Mouse (Mus musculus) CH12.LX (cell line): Measurements from ENCODE around the gene Prr13. TPM values are rescaled to one million over a fixed set of nuclear protein-coding genes. Genes with fewer than 3 reads are reported as not detected.
A peak's percentile ranks its signal among the peaks of the same experiment; 100 is the strongest.

ENCODE experiments used
- DNase-seq: peaks from one replicate; pipeline ENCODE4 v3.0.0-alpha.2; 2013; ENCODE audit errors: extremely low read depth
- H3K27ac ChIP-seq: 2 replicates; pipeline ENCODE4 v1.5.1; 2012; ENCODE audit warnings: low read depth, mild to moderate bottlenecking, control low read depth, moderate library complexity; ENCODE audit not compliant: insufficient read depth
- H3K27me3 ChIP-seq: replicated peaks from 2 replicates; pipeline ENCODE3; 2012; ENCODE audit warnings: inconsistent platforms
- H3K36me3 ChIP-seq, 2 experiments: replicated peaks in 1 of 2; 2 replicates each; pipeline versions ENCODE3 to v1.6.1; 2012; ENCODE audit warnings: inconsistent platforms in 1 of 2, low read length in 1 of 2, mild to moderate bottlenecking in 1 of 2, mixed read lengths in 1 of 2, moderate library complexity in 1 of 2; ENCODE audit not compliant: control insufficient read depth in 1 of 2, insufficient read depth in 1 of 2
- H3K4me1 ChIP-seq, 2 experiments: 2 replicates each; pipeline ENCODE4 v1.6.1; 2012; ENCODE audit warnings: inconsistent platforms in 1 of 2, moderate library complexity in 1 of 2; ENCODE audit not compliant: insufficient read depth in 2 of 2, control insufficient read depth in 1 of 2
- H3K4me2 ChIP-seq: 2 replicates; pipeline ENCODE4 v1.6.1; 2012; ENCODE audit warnings: low read depth, mild to moderate bottlenecking, control low read depth; ENCODE audit not compliant: poor library complexity, insufficient read depth, severe bottlenecking
- H3K4me3 ChIP-seq, 3 experiments: fragments of 150-350 bp in 1 of 3; sonication (generic) in 1 of 3; replicated peaks in 1 of 3; 2 replicates each; pipeline versions ENCODE3 to v1.5.1; 2011 to 2012; ENCODE audit warnings: low read depth in 2 of 3, low read length in 2 of 3, mild to moderate bottlenecking in 2 of 3, moderate library complexity in 2 of 3, control low read depth in 1 of 3, improper control_type of control experiment in 1 of 3, inconsistent platforms in 1 of 3, mixed read lengths in 1 of 3; ENCODE audit not compliant: poor library complexity in 1 of 3
- H3K79me2 ChIP-seq: replicated peaks from 2 replicates; pipeline ENCODE4 v1.6.1; 2012; ENCODE audit warnings: mild to moderate bottlenecking, moderate library complexity; ENCODE audit not compliant: control insufficient read depth, poor library complexity, insufficient read depth, severe bottlenecking; ENCODE audit errors: extremely low read depth
- H3K9ac ChIP-seq: 2 replicates; pipeline ENCODE4 v1.6.1; 2012; ENCODE audit warnings: low read depth, mild to moderate bottlenecking, control low read depth, moderate library complexity; ENCODE audit not compliant: insufficient read depth
- H3K9me3 ChIP-seq: replicated peaks from 2 replicates; pipeline ENCODE3; 2012; ENCODE audit warnings: low read length, inconsistent platforms, mixed read lengths
- BHLHE40 ChIP-seq: IDR thresholded peaks from 2 replicates; pipeline ENCODE4 v1.6.1; 2011; ENCODE audit warnings: mild to moderate bottlenecking, low read depth, low read length, improper control_type of control experiment
- CHD1 ChIP-seq: IDR thresholded peaks from 2 replicates; pipeline ENCODE4 v1.6.1; 2012; ENCODE audit warnings: low read depth, low read length, improper control_type of control experiment, inconsistent platforms
- CHD2 ChIP-seq: IDR thresholded peaks from 2 replicates; pipeline ENCODE4 v1.6.1; 2011; ENCODE audit warnings: low read length, improper control_type of control experiment
- CTCF ChIP-seq, 2 experiments: IDR thresholded peaks in 1 of 2; conservative IDR thresholded peaks in 1 of 2; 2 replicates each; pipeline ENCODE4 v1.5.1; 2011 to 2012; ENCODE audit warnings: low read depth in 2 of 2, low read length in 2 of 2, improper control_type of control experiment in 1 of 2, inconsistent platforms in 1 of 2, mild to moderate bottlenecking in 1 of 2, moderate library complexity in 1 of 2
- E2F4 ChIP-seq: IDR thresholded peaks from 2 replicates; pipeline ENCODE4 v1.6.1; 2011; ENCODE audit warnings: low read depth, low read length, improper control_type of control experiment; ENCODE audit not compliant: insufficient replicate concordance
- ELF1 ChIP-seq: IDR thresholded peaks from 2 replicates; pipeline ENCODE4 v1.6.1; 2014; ENCODE audit warnings: low read depth, mild to moderate bottlenecking, inconsistent platforms, low read length, improper control_type of control experiment
- EP300 ChIP-seq: IDR thresholded peaks from 2 replicates; pipeline ENCODE4 v1.6.1; 2011; ENCODE audit warnings: low read length, improper control_type of control experiment
- ETS1 ChIP-seq: conservative IDR thresholded peaks from 2 replicates; pipeline ENCODE4 v1.6.1; 2012; ENCODE audit warnings: low read depth, mild to moderate bottlenecking, inconsistent platforms, low read length, improper control_type of control experiment, moderate library complexity
- GABPA ChIP-seq: IDR thresholded peaks from 2 replicates; pipeline ENCODE4 v1.6.1; 2012; ENCODE audit warnings: low read depth, low read length, improper control_type of control experiment, inconsistent platforms; ENCODE audit not compliant: insufficient replicate concordance
- HCFC1 ChIP-seq: IDR thresholded peaks from 2 replicates; pipeline ENCODE4 v1.6.1; 2012; ENCODE audit warnings: low read depth, mild to moderate bottlenecking, inconsistent platforms, low read length, improper control_type of control experiment
- IRF4 ChIP-seq: IDR thresholded peaks from 2 replicates; pipeline ENCODE4 v1.6.1; 2014; ENCODE audit warnings: low read depth, mild to moderate bottlenecking, inconsistent platforms, low read length, improper control_type of control experiment
- JUN ChIP-seq: IDR thresholded peaks from 2 replicates; pipeline ENCODE4 v1.6.1; 2011; ENCODE audit warnings: low read depth, mild to moderate bottlenecking, low read length, improper control_type of control experiment, moderate library complexity; ENCODE audit not compliant: insufficient read depth
- JUND ChIP-seq: conservative IDR thresholded peaks from 2 replicates; pipeline ENCODE4 v1.6.1; 2011; ENCODE audit warnings: low read depth, low read length, improper control_type of control experiment
- KAT2A ChIP-seq: IDR thresholded peaks from 2 replicates; pipeline ENCODE4 v1.6.1; 2012; ENCODE audit warnings: low read length, improper control_type of control experiment, inconsistent platforms; ENCODE audit not compliant: insufficient replicate concordance
- MAFK ChIP-seq: IDR thresholded peaks from 2 replicates; pipeline ENCODE4 v1.6.1; 2011; ENCODE audit warnings: low read length, improper control_type of control experiment; ENCODE audit not compliant: insufficient replicate concordance
- MAX ChIP-seq: IDR thresholded peaks from 2 replicates; pipeline ENCODE4 v1.6.1; 2011; ENCODE audit warnings: low read length, improper control_type of control experiment
- MAZ ChIP-seq: IDR thresholded peaks from 2 replicates; pipeline ENCODE4 v1.6.1; 2012; ENCODE audit warnings: low read depth, mild to moderate bottlenecking, inconsistent platforms, low read length, improper control_type of control experiment, moderate library complexity
- MEF2A ChIP-seq: IDR thresholded peaks from 2 replicates; pipeline ENCODE4 v1.6.1; 2014; ENCODE audit warnings: low read depth, mild to moderate bottlenecking, inconsistent platforms, low read length, improper control_type of control experiment, borderline replicate concordance
- MXI1 ChIP-seq: IDR thresholded peaks from 2 replicates; pipeline ENCODE4 v1.6.1; 2011; ENCODE audit warnings: mild to moderate bottlenecking, low read depth, low read length, improper control_type of control experiment
- MYC ChIP-seq: IDR thresholded peaks from 2 replicates; pipeline ENCODE4 v1.6.1; 2011; ENCODE audit warnings: low read depth, mild to moderate bottlenecking, improper control_type of control experiment, low read length
- NELFE ChIP-seq: IDR thresholded peaks from 2 replicates; pipeline ENCODE4 v1.6.1; 2011; ENCODE audit warnings: low read depth, low read length, improper control_type of control experiment
- NRF1 ChIP-seq: IDR thresholded peaks from 2 replicates; pipeline ENCODE4 v1.6.1; 2014; ENCODE audit warnings: low read depth, mild to moderate bottlenecking, inconsistent platforms, low read length, improper control_type of control experiment, moderate library complexity
- PAX5 ChIP-seq: IDR thresholded peaks from 2 replicates; pipeline ENCODE4 v1.6.1; 2012; ENCODE audit warnings: low read length, inconsistent platforms, mixed read lengths
- POLR2A ChIP-seq: IDR thresholded peaks from 2 replicates; pipeline ENCODE4 v1.6.1; 2011; ENCODE audit warnings: low read depth, mild to moderate bottlenecking, improper control_type of control experiment, low read length
- POLR2AphosphoS2 ChIP-seq: IDR thresholded peaks from 2 replicates; pipeline ENCODE4 v1.6.1; 2011; ENCODE audit warnings: low read depth, low read length, improper control_type of control experiment
- RAD21 ChIP-seq: IDR thresholded peaks from 2 replicates; pipeline ENCODE4 v1.6.1; 2011; ENCODE audit warnings: low read depth, mild to moderate bottlenecking, low read length, improper control_type of control experiment, moderate library complexity
- RCOR1 ChIP-seq: conservative IDR thresholded peaks from 2 replicates; pipeline ENCODE4 v1.6.1; 2012; ENCODE audit warnings: low read depth, mild to moderate bottlenecking, inconsistent platforms, low read length, improper control_type of control experiment
- SIN3A ChIP-seq: IDR thresholded peaks from 2 replicates; pipeline ENCODE4 v1.6.1; 2012; ENCODE audit warnings: low read length, improper control_type of control experiment, inconsistent platforms
- SMC3 ChIP-seq: IDR thresholded peaks from 2 replicates; pipeline ENCODE4 v1.6.1; 2011; ENCODE audit warnings: low read depth, low read length, improper control_type of control experiment
- TBP ChIP-seq: conservative IDR thresholded peaks from 2 replicates; pipeline ENCODE4 v1.6.1; 2011; ENCODE audit warnings: low read depth, low read length, improper control_type of control experiment
- TCF12 ChIP-seq: IDR thresholded peaks from 2 replicates; pipeline ENCODE4 v1.6.1; 2014; ENCODE audit warnings: low read depth, mild to moderate bottlenecking, inconsistent platforms, low read length, improper control_type of control experiment
- UBTF ChIP-seq: IDR thresholded peaks from 2 replicates; pipeline ENCODE4 v1.6.1; 2012; ENCODE audit warnings: low read depth, mild to moderate bottlenecking, inconsistent platforms, low read length, improper control_type of control experiment, moderate library complexity
- USF1 ChIP-seq: IDR thresholded peaks from 2 replicates; pipeline ENCODE4 v1.6.1; 2014; ENCODE audit warnings: low read depth, mild to moderate bottlenecking, inconsistent platforms, low read length, improper control_type of control experiment
- USF2 ChIP-seq: conservative IDR thresholded peaks from 2 replicates; pipeline ENCODE4 v1.6.1; 2011; ENCODE audit warnings: low read depth, low read length, improper control_type of control experiment
- ZC3H11A ChIP-seq: IDR thresholded peaks from 2 replicates; pipeline ENCODE4 v1.6.1; 2012; ENCODE audit warnings: low read depth, mild to moderate bottlenecking, inconsistent platforms, low read length, improper control_type of control experiment
- ZKSCAN1 ChIP-seq: IDR thresholded peaks from 2 replicates; pipeline ENCODE4 v1.6.1; 2012; ENCODE audit warnings: low read depth, inconsistent platforms, low read length, improper control_type of control experiment, borderline replicate concordance
- ZMIZ1 ChIP-seq: IDR thresholded peaks from 2 replicates; pipeline ENCODE4 v1.6.1; 2012; ENCODE audit warnings: low read depth, mild to moderate bottlenecking, inconsistent platforms, low read length, improper control_type of control experiment
- ZNF384 ChIP-seq: IDR thresholded peaks from 2 replicates; pipeline ENCODE4 v1.6.1; 2012; ENCODE audit warnings: low read depth, low read length, improper control_type of control experiment, inconsistent platforms
- dilution Hi-C: fragments of 300-500 bp; cut with MboI; formaldehyde crosslinking; loops from 2 replicates; pipeline ENCODE4 v1.14.3; 2020; ENCODE audit warnings: low sequenced_read_pairs; ENCODE audit not compliant: extremely low pct_unique_long_range_greater_than_20kb, extremely low pct_ligation_motif_present
- in situ Hi-C: fragments of 300-500 bp; cut with MboI; formaldehyde crosslinking; loops from 3 replicates; pipeline ENCODE4 v1.14.3; 2019; ENCODE audit warnings: low sequenced_read_pairs, low pct_ligation_motif_present, low pct_unique_long_range_greater_than_20kb, mixed read lengths
- polyA plus RNA-seq: library from polyadenylated mRNA; unstranded; fragments of >175 nt; gene quantifications from 2 replicates; pipeline ENCODE4 v1.2.1, GENCODE M21; 2012; ENCODE audit warnings: low read depth; ENCODE audit not compliant: insufficient read length
- total RNA-seq, 2 experiments: library from RNA; depleted of rRNA; stranded (reverse); fragments of 300-350 nt in 1 of 2; fragments of >200 nt in 1 of 2; gene quantifications; 2 replicates each; pipeline ENCODE4 v1.2.3; 2012 to 2014

Gene Prr13
- total RNA-seq (2012; rRNA removed) (34.5 and 36.4 TPM in 2 replicates), total RNA-seq (2014; rRNA removed) (26.1 and 32.2 TPM in 2 replicates), polyA plus RNA-seq (94.8 and 131 TPM in 2 replicates)

DNA sequence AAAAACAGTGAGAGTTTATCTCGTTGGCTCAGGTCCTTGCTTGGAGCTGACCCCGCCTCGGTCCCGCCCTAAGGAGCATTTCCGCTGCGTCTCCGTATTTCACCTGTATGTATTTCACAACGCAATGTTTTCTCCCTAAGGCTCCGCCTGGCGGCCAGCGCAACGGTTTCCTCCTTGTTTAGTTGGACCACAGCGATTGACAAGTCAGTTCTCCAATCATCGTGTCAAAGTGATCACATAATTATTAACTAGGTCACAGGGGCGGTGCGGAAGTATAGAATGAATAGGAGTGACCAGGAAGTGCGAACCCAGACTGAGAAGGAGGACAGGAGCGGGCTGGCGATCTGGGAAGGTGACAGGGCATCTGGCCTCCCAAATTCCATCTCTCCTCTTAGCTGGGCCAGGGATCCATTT is at the start of gene Prr13:
TSS of gene Prr13 (plus strand) at position 125 of the 414 bp plus-strand sequence.
- dilution Hi-C loops = no loop called here
- Histone ChIP-seq H3K4me1 (peaks cover 0 to 30% of the 10 kb centered on the region in 2 experiments; a peak in 3 of 4 replicates), H3K36me3 (peaks cover 17 to 20% of the 10 kb centered on the region in 2 experiments), H3K9me3 (no peaks in the 10 kb centered on the region), H3K27me3 (peaks cover 5% of the 10 kb centered on the region), H3K27ac (no peak within 1 kb of the TSS), H3K4me2 (peak within 1 kb of the TSS; percentile 90), H3K4me3 (peak within 1 kb of the TSS; percentile 64 to 85 (median 83)), H3K9ac (peak within 1 kb of the TSS; percentile 66), H3K79me2 (peaks cover 28% of the 10 kb centered on the region)
- in situ Hi-C loops = no loop called here
- DNase-seq = peak; percentile 100
- peak in 1 of 2 experiments; percentile 69; a peak in 2 of 4 replicates for TF ChIP-seq CTCF (conservative IDR thresholded peaks at IDR 0.05 in 1 of 2, IDR thresholded peaks at IDR 0.05 in 1 of 2; ENCODE audit: low read depth in 2 of 2, low read length in 2 of 2)
- peak; percentile 75; the same call in 1 of the 2 replicates for TF ChIP-seq MYC
- no peak for TF ChIP-seq MAZ
- peak; percentile 94 for TF ChIP-seq TBP
- TF ChIP-seq SMC3 = no peak
- no peak for TF ChIP-seq ZNF384
- peak; percentile 94 for TF ChIP-seq ZMIZ1
- 0 out of 2 replicates have a peak, but pooled peaks have one; percentile 36 for TF ChIP-seq NRF1
- peak; percentile 75; the same call in 1 of the 2 replicates for TF ChIP-seq MXI1
- peak; percentile 81 for TF ChIP-seq TCF12
- no peak for TF ChIP-seq USF1
- TF ChIP-seq MAFK = no peak
- TF ChIP-seq EP300 = no peak
- TF ChIP-seq CHD1 = 0 out of 2 replicates have a peak, but pooled peaks have one; percentile 68
- TF ChIP-seq POLR2AphosphoS2 = peak; percentile 92
- TF ChIP-seq SIN3A = peak; percentile 97
- peak; percentile 96 for TF ChIP-seq POLR2A
- TF ChIP-seq KAT2A = peak; percentile 45; the same call in 1 of the 2 replicates
- TF ChIP-seq NELFE = peak; percentile 92
- TF ChIP-seq CHD2 = peak; percentile 77
- peak; percentile 46; the same call in 1 of the 2 replicates for TF ChIP-seq E2F4
- no peak for TF ChIP-seq USF2
- no peak for TF ChIP-seq JUN
- TF ChIP-seq HCFC1 = peak; percentile 77
- peak; percentile 59 for TF ChIP-seq IRF4
- no peak for TF ChIP-seq JUND
- peak; percentile 64; the same call in 1 of the 2 replicates for TF ChIP-seq MEF2A
- no peak for TF ChIP-seq MAX
- TF ChIP-seq PAX5 = no peak
- no peak for TF ChIP-seq RCOR1
- no peak for TF ChIP-seq UBTF
- TF ChIP-seq ZC3H11A = no peak
- peak; percentile 99 for TF ChIP-seq ELF1
- no peak for TF ChIP-seq BHLHE40
- TF ChIP-seq ETS1 = 0 out of 2 replicates have a peak, but pooled peaks have one; percentile 32
- TF ChIP-seq ZKSCAN1 = no peak
- TF ChIP-seq RAD21 = no peak
- no peak for TF ChIP-seq GABPA
